Mouse (Mus musculus) heart, postnatal 0 days (tissue): Measurements from ENCODE around the gene Cdkn1c.

Source experiments
- CTCF ChIP-seq: IDR thresholded peaks from 2 replicates; pipeline ENCODE4 v1.5.1; 2016; ENCODE audit warnings: antibody characterized with exemption, control low read depth, low read depth
- EP300 ChIP-seq: IDR thresholded peaks from 2 replicates; pipeline ENCODE4 v1.6.1; 2016; ENCODE audit warnings: antibody characterized with exemption, low read depth

DNA sequence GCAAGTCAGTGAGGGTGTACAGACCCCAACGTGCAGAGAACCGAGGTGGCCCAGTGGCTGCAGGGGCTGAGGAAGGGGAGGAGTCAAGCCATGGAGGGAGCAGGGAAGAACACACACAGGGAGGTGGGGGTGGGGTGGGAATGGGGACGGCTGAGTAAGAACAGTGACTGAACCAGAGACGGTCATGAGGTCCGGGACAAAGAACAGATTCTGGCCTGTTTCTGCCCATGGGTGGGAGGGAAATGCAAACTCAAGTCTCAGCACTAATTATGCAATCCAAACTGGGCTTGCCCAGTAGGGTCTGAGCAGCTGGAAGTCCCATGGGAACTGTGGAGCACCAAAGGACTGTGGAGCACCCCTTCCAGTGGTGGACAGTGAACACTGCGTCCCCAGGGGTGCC, 21.7 kb upstream of the Cdkn1c start:
- no peak for TF ChIP-seq CTCF
- TF ChIP-seq EP300: no peak
